Mouse (Mus musculus) kidney, postnatal 25 days (tissue): ENCODE data around the gene Clstn2.

ENCODE experiments used
- DNase-seq, 2 experiments: peaks; one replicate each; pipeline ENCODE4 v3.0.0; 2021; ENCODE audit warnings: mixed read lengths in 2 of 2

Gene Clstn2

DNA sequence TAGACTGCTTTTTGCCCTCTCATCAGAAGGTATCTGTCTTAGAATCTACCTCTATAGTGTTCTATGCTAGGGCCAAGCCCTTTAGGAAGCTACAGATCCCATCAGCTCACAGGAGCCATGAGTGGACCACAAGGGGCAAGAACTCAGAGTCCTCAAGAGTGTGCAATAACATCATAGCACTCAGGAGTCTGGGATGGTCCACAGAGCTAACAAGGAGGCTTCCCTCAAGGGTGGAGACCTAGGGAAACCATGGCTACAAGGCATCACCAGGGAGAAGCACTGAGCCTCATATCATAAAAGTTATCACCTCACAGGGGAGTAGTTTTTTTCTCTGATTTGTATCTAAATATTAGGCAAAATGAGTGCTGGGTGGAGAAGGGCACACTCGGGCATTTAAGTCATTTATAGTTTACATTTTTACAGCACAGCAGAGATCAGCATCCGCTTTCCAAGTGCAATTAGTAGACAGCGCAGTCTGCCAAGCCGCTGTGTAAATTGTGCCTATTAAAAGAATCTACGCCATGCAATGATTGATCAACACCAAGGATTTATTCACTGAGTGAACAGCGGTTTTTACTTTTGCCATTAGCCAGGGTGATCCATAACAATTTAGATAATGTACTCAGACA lies 82.5 kb downstream of the Clstn2 start:
- no peak for DNase-seq

GRCm38 (mm10) chr9:97919326-97919725 lies 113.7 kb downstream of the Clstn2 start:
- no peak for DNase-seq

- no peak for DNase-seq
These were observed 141.6 kb downstream of the Clstn2 start for GRCm38 (mm10) chr9:97891415-97891814.

DNA sequence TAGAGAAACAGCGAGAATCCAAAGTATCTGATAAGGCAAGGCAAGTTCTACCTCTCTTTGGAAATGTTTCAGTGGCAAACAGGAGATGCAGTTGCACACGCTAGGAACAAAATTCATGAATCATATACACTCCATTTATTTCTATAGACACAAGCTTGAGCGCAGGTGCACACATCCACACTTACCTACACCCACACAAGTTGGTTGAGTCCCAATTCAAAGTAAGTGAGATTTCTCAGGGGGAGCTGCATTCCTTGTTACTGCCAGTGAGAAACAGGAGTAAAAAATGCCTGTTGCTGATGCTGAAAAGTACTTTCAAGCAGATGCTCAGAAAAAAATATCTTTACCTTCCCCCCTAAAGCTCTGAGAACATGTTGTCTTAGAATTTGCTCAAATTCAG lies 149.6 kb downstream of the Clstn2 start:
- no peak for DNase-seq

DNA sequence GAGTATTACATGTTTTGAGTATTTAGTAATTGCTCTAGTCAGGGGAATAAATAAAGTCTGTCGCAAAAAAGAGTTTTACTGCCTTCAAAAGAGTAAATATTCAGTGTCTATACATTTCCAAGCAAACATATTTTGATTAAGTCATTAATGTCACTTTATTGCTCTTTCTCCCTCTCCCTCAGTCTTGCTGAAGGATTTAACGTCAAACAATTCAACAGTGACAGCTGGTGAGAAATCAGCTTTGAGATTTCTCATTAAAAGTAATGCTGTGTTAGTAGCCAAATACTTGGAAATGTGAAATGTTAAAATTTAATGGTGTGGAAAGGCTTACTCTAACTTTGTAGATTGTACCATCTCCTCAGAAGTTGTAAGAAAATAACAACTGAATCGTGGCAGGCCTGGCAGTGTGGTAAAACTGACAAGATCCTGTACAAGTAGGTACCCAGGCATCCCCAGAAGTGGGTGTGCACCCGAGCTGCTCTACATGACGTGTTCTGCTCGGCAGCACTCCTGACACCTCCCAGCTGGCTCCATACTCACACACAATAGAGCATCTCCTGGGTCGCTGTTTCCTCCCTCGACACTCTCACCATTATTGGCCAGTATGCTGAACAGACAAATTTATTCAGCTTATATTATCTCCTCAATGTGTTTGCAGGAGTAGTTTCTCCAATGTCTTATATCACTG lies 165.8 kb downstream of the Clstn2 start:
- DNase-seq: no peak

- no peak for DNase-seq
These were observed 180.1 kb downstream of the Clstn2 start for GRCm38 (mm10) chr9:97852859-97853258.

DNA sequence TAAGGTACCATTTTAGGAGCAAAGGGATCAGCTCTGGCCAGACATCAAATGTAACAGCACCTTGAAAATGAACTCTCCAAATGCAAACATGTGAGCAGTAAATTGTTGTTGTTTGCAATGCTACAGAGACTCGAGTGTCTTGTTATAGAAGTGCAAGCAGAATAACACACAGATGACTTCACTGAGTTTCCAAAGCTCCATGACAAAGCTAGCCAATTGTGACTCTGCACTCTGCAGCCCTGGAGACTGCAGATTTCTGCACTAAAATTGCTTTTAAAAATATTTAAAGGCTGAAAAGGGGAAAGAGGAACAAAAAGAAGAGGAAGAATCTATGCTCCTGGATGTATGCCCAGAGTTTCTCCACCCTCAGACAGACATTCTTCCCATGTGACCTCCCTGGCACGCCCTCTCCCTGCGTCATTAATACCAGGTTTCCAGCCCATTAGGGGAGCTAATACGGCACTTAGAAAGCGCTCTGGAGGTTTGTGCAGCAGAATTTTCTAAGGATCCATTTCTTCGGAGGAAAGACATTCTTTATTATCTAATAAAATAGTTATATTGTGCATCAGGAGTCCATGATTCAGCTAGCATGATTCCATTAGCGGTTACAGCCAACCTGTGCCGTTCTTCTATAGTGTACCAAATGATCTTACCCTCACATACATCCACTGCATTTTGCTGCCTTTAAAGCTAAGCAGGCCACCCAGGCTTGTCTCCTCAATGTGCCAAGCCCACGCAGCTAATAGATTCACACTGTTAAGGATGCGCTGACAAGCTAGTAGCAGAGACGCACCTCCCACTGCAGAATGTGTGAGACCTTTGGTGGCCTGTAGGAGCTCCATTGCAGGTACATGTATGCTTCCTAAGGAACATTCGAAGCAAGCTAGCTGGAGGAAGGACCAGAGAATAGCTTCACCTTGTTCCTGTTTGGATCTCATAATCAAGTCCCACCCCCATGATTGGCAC lies 184.8 kb downstream of the Clstn2 start:
- peak in 1 of 2 experiments; percentile 6 for DNase-seq

DNA sequence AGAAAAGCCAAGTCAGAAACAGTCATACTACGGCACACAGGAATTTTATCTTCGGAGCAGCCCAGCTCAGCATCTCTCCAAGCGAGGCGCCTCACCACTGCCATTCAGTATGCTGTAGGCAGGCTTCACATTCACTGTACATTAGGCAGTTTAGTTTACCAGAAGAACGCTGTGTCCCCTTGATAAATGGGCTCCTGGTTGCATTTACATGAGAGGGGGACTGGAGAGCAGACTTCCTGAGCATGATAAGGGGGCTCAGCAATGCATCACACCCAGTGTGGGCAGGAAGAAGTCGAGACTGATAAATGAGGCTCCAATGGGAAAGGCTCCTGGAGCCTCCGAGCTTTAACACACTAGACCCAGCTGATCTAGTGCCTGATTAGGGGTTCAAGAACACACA lies 190.9 kb downstream of the Clstn2 start:
- DNase-seq: no peak

DNA sequence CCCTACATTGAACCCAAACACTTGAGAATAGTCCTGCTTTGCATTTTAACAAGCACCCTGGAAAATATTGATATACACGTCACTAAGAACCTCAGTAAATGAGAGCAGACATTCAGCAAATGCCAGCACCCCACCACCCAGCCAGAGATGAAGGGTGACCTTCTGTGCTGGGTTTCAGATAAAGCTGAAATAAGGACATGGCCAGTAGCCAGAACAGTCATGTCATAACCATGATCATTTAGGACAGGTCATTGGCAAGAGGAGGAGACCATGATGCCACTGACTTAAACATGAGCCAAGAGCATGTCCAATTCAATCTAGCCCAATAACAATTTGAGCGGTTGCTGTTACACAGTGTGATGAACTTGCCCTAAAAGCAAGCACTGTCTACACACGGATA lies 201.8 kb downstream of the Clstn2 start:
- DNase-seq: no peak

- DNase-seq: no peak
These were observed 203.1 kb downstream of the Clstn2 start for GRCm38 (mm10) chr9:97829919-97830318.

GRCm38 (mm10) chr9:97827689-97828088 lies 205.3 kb downstream of the Clstn2 start:
- DNase-seq: no peak

GRCm38 (mm10) chr9:97826077-97826947 lies 206.7 kb downstream of the Clstn2 start:
- no peak for DNase-seq

GRCm38 (mm10) chr9:97817116-97817515 lies 215.9 kb downstream of the Clstn2 start:
- DNase-seq: no peak

DNA sequence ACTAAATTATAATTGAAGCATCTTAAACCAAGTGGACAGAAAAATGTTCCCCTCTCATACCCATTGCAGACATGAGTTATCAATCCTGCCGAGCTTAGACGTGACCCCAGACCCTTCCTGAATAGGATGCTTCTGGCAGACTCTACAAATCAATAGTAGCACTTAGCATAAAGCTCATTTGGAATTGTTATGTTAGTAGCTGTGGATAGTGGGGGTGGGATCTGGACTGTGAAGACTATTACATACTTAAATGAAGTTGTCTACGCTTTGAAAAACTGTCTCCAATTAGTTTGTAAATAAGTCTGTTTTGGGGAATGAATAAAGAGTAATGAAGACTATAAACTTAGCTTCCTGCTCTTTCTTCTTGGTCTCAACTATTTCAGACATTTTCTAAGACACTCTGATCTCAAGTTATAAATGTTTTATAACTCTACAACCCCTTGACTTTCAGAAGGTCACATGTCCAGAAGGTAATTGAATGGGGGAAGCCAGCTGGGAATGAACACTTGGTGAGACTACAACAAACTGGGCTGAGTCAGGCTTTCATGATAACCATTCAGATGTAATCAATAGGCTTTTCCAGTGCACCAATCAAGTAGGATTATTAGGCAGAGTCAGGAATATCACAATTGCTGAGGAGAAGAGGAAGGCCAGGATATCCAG lies 216.7 kb downstream of the Clstn2 start:
- no peak for DNase-seq

DNA sequence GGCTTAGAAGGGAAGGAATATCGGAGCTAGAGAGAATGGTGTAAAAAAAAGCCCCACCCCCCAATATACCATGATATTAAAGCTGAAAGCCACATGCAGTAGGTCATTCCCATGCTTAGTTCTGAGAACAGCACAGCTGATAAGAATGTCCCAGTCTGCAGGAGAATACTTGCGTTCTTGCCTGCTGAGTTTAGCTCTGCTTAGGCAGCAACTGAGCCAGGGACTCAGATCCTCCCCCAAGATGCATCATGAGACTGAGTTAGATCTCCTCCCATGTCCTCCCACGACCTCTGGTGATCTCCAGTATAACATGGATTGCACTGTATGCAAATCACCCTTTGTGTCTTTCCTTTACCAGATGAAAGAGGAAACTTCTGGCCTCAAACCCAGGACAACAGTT lies 219.8 kb downstream of the Clstn2 start:
- DNase-seq: no peak

GRCm38 (mm10) chr9:97807031-97807430 lies 225.9 kb downstream of the Clstn2 start:
- DNase-seq: no peak

GRCm38 (mm10) chr9:97793661-97794060 lies 239.3 kb downstream of the Clstn2 start:
- no peak for DNase-seq

- DNase-seq: no peak
These were observed 244.8 kb downstream of the Clstn2 start for GRCm38 (mm10) chr9:97788151-97788670.

DNA sequence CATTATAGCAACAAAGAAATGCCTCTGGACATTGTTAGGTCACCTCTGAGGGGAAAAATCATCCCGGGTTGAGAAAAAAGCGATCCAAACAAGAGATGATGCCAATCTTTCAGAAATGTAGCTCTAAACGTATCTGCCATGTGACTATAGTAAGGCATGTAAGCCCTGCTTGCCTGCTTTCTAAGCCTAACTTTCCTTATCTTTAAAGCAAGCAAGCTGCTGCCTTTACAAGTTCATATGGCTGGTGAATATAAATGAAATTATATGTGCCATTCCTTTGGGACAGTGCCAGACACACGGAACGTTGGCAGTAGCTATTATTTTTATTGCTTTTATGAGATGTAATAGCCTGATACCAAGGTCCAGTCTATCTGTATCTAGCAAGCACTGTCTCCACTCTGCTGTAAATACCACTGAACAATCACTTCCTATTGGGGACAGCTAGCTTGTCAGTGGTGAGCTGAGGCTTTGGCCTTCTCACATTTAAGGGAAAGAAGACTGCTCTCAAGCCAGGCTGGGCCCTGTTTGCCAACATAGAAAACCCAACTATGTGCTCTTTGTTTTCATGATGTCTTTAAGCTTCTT lies 252.9 kb downstream of the Clstn2 start:
- no peak for DNase-seq

GRCm38 (mm10) chr9:97775770-97776169 lies 257.2 kb downstream of the Clstn2 start:
- DNase-seq: no peak

DNA sequence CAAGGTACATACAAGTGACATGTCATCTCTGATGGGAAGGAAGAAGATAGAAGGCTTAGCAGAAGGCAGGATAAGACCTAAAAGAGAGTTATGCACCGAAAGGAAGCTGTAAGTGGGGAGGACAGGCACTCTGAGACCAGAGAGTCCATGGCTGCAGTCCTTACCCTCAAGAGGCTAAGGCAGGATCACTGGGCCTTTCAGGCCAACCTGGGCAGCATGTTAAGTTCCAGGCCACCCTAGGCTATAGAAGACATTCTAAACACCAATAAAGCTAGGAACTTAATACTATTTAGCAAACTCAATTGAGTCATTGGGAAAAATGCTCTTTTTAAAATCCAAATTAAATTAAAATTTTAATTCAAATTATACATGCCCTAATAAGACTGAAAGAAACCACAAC lies 258.0 kb downstream of the Clstn2 start:
- DNase-seq: no peak
